Mouse (Mus musculus) MN1 (cell line): Measurements from ENCODE around the gene Strn4.
A peak's percentile ranks its signal among the peaks of the same experiment; 100 is the strongest.

Experiments
- DNase-seq: peaks from one replicate; pipeline ENCODE4 v3.0.0-alpha.2; 2016; ENCODE audit warnings: low spot score

Gene Strn4

GRCm38 (mm10) chr7:16815351-16815941 is at the start of gene Strn4:
Gene Strn4, plus strand, starts transcription at chr7:16815889.
- peak; percentile 87 for DNase-seq

- no peak for DNase-seq
Measured at GRCm38 (mm10) chr7:16766443-16766842, 49.2 kb upstream of the Strn4 start.

GRCm38 (mm10) chr7:16775888-16776287 is 39.8 kb upstream of the Strn4 start:
- no peak for DNase-seq

- DNase-seq, result peak; percentile 52
Measured at GRCm38 (mm10) chr7:16780076-16780475, 35.6 kb upstream of the Strn4 start.

GRCm38 (mm10) chr7:16780825-16781554 is 34.7 kb upstream of the Strn4 start, which contains the start of gene Slc1a5:
Gene Slc1a5, plus strand, starts transcription at chr7:16781340.
- peak; percentile 97 for DNase-seq

- no peak for DNase-seq
Measured at GRCm38 (mm10) chr7:16781555-16781815, 34.2 kb upstream of the Strn4 start.

- peak; percentile 25 for DNase-seq
Measured at GRCm38 (mm10) chr7:16781816-16782554, 33.7 kb upstream of the Strn4 start.

- DNase-seq, result peak; percentile 24
Measured at GRCm38 (mm10) chr7:16782555-16783125, 33.0 kb upstream of the Strn4 start.

GRCm38 (mm10) chr7:16783224-16783688 is 32.4 kb upstream of the Strn4 start:
- peak; percentile 19 for DNase-seq

- DNase-seq, result peak; percentile 85
Measured at GRCm38 (mm10) chr7:16783758-16784415, 31.8 kb upstream of the Strn4 start.

- peak; percentile 74 for DNase-seq
Measured at GRCm38 (mm10) chr7:16784498-16784976, 31.2 kb upstream of the Strn4 start.

GRCm38 (mm10) chr7:16785541-16786083 is 30.1 kb upstream of the Strn4 start:
- DNase-seq, result peak; percentile 37

- DNase-seq, result no peak
Measured at GRCm38 (mm10) chr7:16792316-16792715, 23.4 kb upstream of the Strn4 start.

- no peak for DNase-seq
Measured at GRCm38 (mm10) chr7:16793010-16793725, 22.5 kb upstream of the Strn4 start.

GRCm38 (mm10) chr7:16794886-16795285 is 20.8 kb upstream of the Strn4 start:
- no peak for DNase-seq

GRCm38 (mm10) chr7:16804409-16805028 is 11.2 kb upstream of the Strn4 start:
- peak; percentile 43 for DNase-seq

GRCm38 (mm10) chr7:16807936-16808335 is 7.8 kb upstream of the Strn4 start:
- no peak for DNase-seq

- DNase-seq, result no peak
Measured at GRCm38 (mm10) chr7:16808647-16809046, 7.0 kb upstream of the Strn4 start.

GRCm38 (mm10) chr7:16809739-16810138 is 6.0 kb upstream of the Strn4 start:
- peak; percentile 49 for DNase-seq

- DNase-seq, result no peak
Measured at GRCm38 (mm10) chr7:16810399-16810919, 5.2 kb upstream of the Strn4 start.
